Mouse (Mus musculus) limb, embryonic 14.5 days (tissue): ENCODE measurements around the gene Phf13. TPM values are rescaled to one million over a fixed set of nuclear protein-coding genes. Genes with fewer than 3 reads are reported as not detected.

Source experiments
- ATAC-seq: fragments of 200-750 bp; cut with Nextera tagmentation; 2 replicates; pipeline ENCODE4 v1.8.0; 2017; ENCODE audit warnings: low read depth, moderate number of reproducible peaks, moderate TSS enrichment; ENCODE audit not compliant: low FRiP score
- DNase-seq: peaks from one replicate; pipeline ENCODE4 v3.0.0-alpha.2; 2015; ENCODE audit warnings: low spot score
- H3K27ac ChIP-seq: fragments of 300-500 bp; sonication (generic); replicated peaks from 2 replicates; pipeline ENCODE4 v1.5.1; 2014; ENCODE audit warnings: low read depth, mild to moderate bottlenecking, low read length, moderate library complexity, mixed read lengths
- H3K27me3 ChIP-seq: fragments of 300-500 bp; sonication (generic); 2 replicates; pipeline ENCODE4 v1.6.1; 2014; ENCODE audit warnings: low read length, mixed read lengths; ENCODE audit not compliant: control insufficient read depth, insufficient read depth
- H3K36me3 ChIP-seq: fragments of 300-500 bp; sonication (generic); 2 replicates; pipeline ENCODE4 v1.6.1; 2014; ENCODE audit warnings: mild to moderate bottlenecking, low read length, moderate library complexity, mixed read lengths; ENCODE audit not compliant: control insufficient read depth, insufficient read depth
- H3K4me1 ChIP-seq: fragments of 300-500 bp; sonication (generic); 2 replicates; pipeline ENCODE4 v1.6.1; 2014; ENCODE audit warnings: antibody characterized with exemption, low read length, mixed read lengths; ENCODE audit not compliant: control insufficient read depth, insufficient read depth
- H3K4me2 ChIP-seq: fragments of 300-500 bp; sonication (generic); replicated peaks from 2 replicates; pipeline ENCODE4 v1.6.1; 2014; ENCODE audit warnings: low read depth, mild to moderate bottlenecking, low read length, moderate library complexity; ENCODE audit not compliant: severe bottlenecking
- H3K4me3 ChIP-seq: fragments of 300-500 bp; sonication (generic); replicated peaks from 2 replicates; pipeline ENCODE4 v1.5.1; 2014; ENCODE audit warnings: low read length
- H3K9ac ChIP-seq: fragments of 300-500 bp; sonication (generic); 2 replicates; pipeline ENCODE4 v1.6.1; 2014; ENCODE audit warnings: mild to moderate bottlenecking, low read depth, low read length, moderate library complexity; ENCODE audit not compliant: severe bottlenecking
- H3K9me3 ChIP-seq: fragments of 300-500 bp; sonication (generic); 2 replicates; pipeline ENCODE4 v1.6.1; 2016; ENCODE audit warnings: low read length; ENCODE audit not compliant: control insufficient read depth
- POLR2A ChIP-seq: fragments of 200-500 bp; IDR thresholded peaks from 2 replicates; pipeline ENCODE4 v1.8.0; 2012; ENCODE audit warnings: inconsistent platforms, mild to moderate bottlenecking, moderate library complexity, borderline replicate concordance; ENCODE audit not compliant: insufficient read depth, insufficient read length; ENCODE audit errors: extremely low read depth
- WGBS: fragments of 180-500 bp; shearing (Covaris S2); extraction: QIAGEN DNeasy Blood & Tissue Kit; methylation state at CpG from one replicate; pipeline ENCODE4 v1.1.7; 2014; 5-methylcytosine and 5-hydroxymethylcytosine counted together
- polyA plus RNA-seq, 2 experiments: library from polyadenylated mRNA; depleted of rRNA in 1 of 2; stranded (reverse) in 1 of 2; unstranded in 1 of 2; fragments of >200 nt; fragmentation: Nextera tagmentation in 1 of 2; extraction: Ambion mirVana in 1 of 2; gene quantifications; 2 replicates each; pipeline versions ENCODE4 v1.2.1 to v1.2.3; 2012 to 2014

Gene Phf13
- polyA plus RNA-seq, 2 experiments: 33.7 to 35.1 TPM

- Histone ChIP-seq H3K27me3 (no peaks in the 10 kb centered on the region), H3K9me3 (no peaks in the 10 kb centered on the region), H3K9ac (no peak overlapping the region), H3K27ac (no peak overlapping the region), H3K4me3 (no peak overlapping the region), H3K4me1 (peaks cover 16% of the 10 kb centered on the region), H3K36me3 (peaks cover 68% of the 10 kb centered on the region), H3K4me2 (no peak overlapping the region)
- no peak for ATAC-seq
- TF ChIP-seq POLR2A: no peak
- DNase-seq: no peak
- 86% methylated on average over 8 of the region's 8 CpGs for WGBS
These were observed 26.4 kb upstream of the Phf13 start for GRCm38 (mm10) chr4:152022506-152022905.

- TF ChIP-seq POLR2A: no peak
These were observed 25.6 kb upstream of the Phf13 start for GRCm38 (mm10) chr4:152021568-152022097.

GRCm38 (mm10) chr4:152020024-152020423 lies 24.0 kb upstream of the Phf13 start:
- DNase-seq: no peak
- ATAC-seq: no peak
- Histone ChIP-seq H3K27ac (no peak overlapping the region), H3K36me3 (peaks cover 86% of the 10 kb centered on the region), H3K4me1 (no peaks in the 10 kb centered on the region), H3K4me3 (no peak overlapping the region), H3K4me2 (no peak overlapping the region), H3K27me3 (no peaks in the 10 kb centered on the region), H3K9ac (no peak overlapping the region), H3K9me3 (no peaks in the 10 kb centered on the region)
- WGBS: 94% methylated on average over 21 of the region's 21 CpGs
- no peak for TF ChIP-seq POLR2A

More at GRCm38 (mm10) chr4:152021568-152022097, 25.6 kb upstream of the Phf13 start:
- 75% methylated on average over 11 of the region's 12 CpGs for WGBS
- DNase-seq: no peak
- Histone ChIP-seq H3K9ac (no peak overlapping the region), H3K4me2 (no peak overlapping the region), H3K27me3 (no peaks in the 10 kb centered on the region), H3K27ac (no peak overlapping the region), H3K9me3 (no peaks in the 10 kb centered on the region), H3K36me3 (peaks cover 72% of the 10 kb centered on the region), H3K4me3 (no peak overlapping the region), H3K4me1 (peaks cover 13% of the 10 kb centered on the region)
- ATAC-seq: no peak

GRCm38 (mm10) chr4:152019073-152019472 lies 23.0 kb upstream of the Phf13 start:
- 87% methylated on average over 6 of the region's 6 CpGs for WGBS
- ATAC-seq (no peak), DNase-seq (no peak)
- H3K27ac ChIP-seq: no peak overlapping the region
- no peak overlapping the region for H3K9ac ChIP-seq
- H3K36me3 ChIP-seq: peaks cover 88% of the 10 kb centered on the region
- no peak overlapping the region for H3K4me3 ChIP-seq
- no peak for TF ChIP-seq POLR2A
- H3K9me3 ChIP-seq: no peaks in the 10 kb centered on the region
- no peak overlapping the region for H3K4me2 ChIP-seq
- no peaks in the 10 kb centered on the region for H3K27me3 ChIP-seq
- no peaks in the 10 kb centered on the region for H3K4me1 ChIP-seq

GRCm38 (mm10) chr4:152013036-152013813 lies 17.2 kb upstream of the Phf13 start:
- ATAC-seq: no peak
- no peak overlapping the region for H3K27ac ChIP-seq
- no peak overlapping the region for H3K4me2 ChIP-seq
- no peaks in the 10 kb centered on the region for H3K9me3 ChIP-seq
- WGBS: 82% methylated on average over 12 of the region's 12 CpGs
- no peak overlapping the region for H3K4me3 ChIP-seq
- H3K36me3 ChIP-seq: peaks cover 48% of the 10 kb centered on the region
- no peak for DNase-seq
- no peaks in the 10 kb centered on the region for H3K27me3 ChIP-seq
- no peak overlapping the region for H3K9ac ChIP-seq
- TF ChIP-seq POLR2A: no peak
- H3K4me1 ChIP-seq: peaks cover 19% of the 10 kb centered on the region

- Histone ChIP-seq H3K27me3 (no peaks in the 10 kb centered on the region), H3K4me2 (no peak overlapping the region), H3K9me3 (no peaks in the 10 kb centered on the region), H3K27ac (no peak overlapping the region), H3K4me3 (no peak overlapping the region), H3K4me1 (peaks cover 28% of the 10 kb centered on the region), H3K36me3 (peaks cover 40% of the 10 kb centered on the region), H3K9ac (no peak overlapping the region)
- WGBS: 93% methylated on average over 16 of the region's 16 CpGs
- no peak for ATAC-seq
- no peak for TF ChIP-seq POLR2A
- DNase-seq: no peak
These were observed 16.1 kb upstream of the Phf13 start for GRCm38 (mm10) chr4:152012109-152012508.
